Mouse (Mus musculus): ENCODE measurements around the gene Clgn. TPM values are rescaled to one million over a fixed set of nuclear protein-coding genes. Genes with fewer than 3 reads are reported as not detected.

Gene Clgn
- polyA plus RNA-seq, 1 experiment from 2014 or later, result 15.9 TPM

DNA sequence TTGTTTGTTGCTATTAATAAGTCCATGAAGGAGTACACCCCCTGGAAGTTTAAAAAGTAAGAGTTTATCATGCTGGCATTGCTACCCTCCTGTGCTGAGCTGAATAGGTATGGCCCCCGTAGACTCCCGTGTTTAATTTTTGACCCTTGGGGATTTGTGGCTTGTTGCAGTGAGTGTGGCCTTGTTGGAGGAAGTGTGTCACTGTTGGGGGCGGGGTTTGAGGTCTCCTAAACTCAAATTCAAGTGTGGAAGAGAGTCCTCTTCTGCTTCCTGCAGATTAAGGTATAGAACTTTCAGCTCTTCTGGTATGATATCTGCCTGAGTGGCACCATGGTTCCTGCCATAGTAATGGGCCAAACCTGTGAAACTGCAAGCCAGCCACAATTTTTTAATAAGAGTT lies 69.9 kb downstream of the Clgn start:
- no peak overlapping the region for H3K9ac ChIP-seq
- H3K27ac ChIP-seq (replicated peaks), result no peak overlapping the region
- WGBS, result 73% methylated on average over 3 of the region's 3 CpGs
- no peak overlapping the region for H3K4me3 ChIP-seq
- no peaks in the 10 kb centered on the region for H3K9me3 ChIP-seq
- no peaks in the 10 kb centered on the region for H3K36me3 ChIP-seq
- H3K4me1 ChIP-seq (replicated peaks), result no peaks in the 10 kb centered on the region
- H3K27me3 ChIP-seq, result no peaks in the 10 kb centered on the region
- no peak overlapping the region for H3K4me2 ChIP-seq
- ATAC-seq (ENCODE audit: low read depth), result no peak

Other genes starting within 250 kb of the Clgn start
- 15.3 and 16.3 TPM in 2 replicates for gene Tbc1d9, start 224.5 kb upstream of the Clgn start, polyA plus RNA-seq (2015; fragmentation: Nextera tagmentation; extraction: Ambion mirVana)
- 6.7 and 6.9 TPM in 2 replicates for gene Gm10645, start 223.7 kb upstream of the Clgn start, polyA plus RNA-seq (2015; fragmentation: Nextera tagmentation; extraction: Ambion mirVana)
- gene Ucp1, start 99.5 kb upstream of the Clgn start, polyA plus RNA-seq (2015; fragmentation: Nextera tagmentation; extraction: Ambion mirVana), result 0.11 and 0.23 TPM in 2 replicates
- gene Elmod2, start 57.4 kb upstream of the Clgn start, polyA plus RNA-seq (2015; fragmentation: Nextera tagmentation; extraction: Ambion mirVana), result 19.6 and 22.2 TPM in 2 replicates
- not detected in 2 replicates for gene Mgat4d, start 41.4 kb upstream of the Clgn start, polyA plus RNA-seq (2015; fragmentation: Nextera tagmentation; extraction: Ambion mirVana)
- gene Scoc, start 68.5 kb downstream of the Clgn start, polyA plus RNA-seq (2015; fragmentation: Nextera tagmentation; extraction: Ambion mirVana), result 214 and 218 TPM in 2 replicates
- 0.04 TPM in 1 of 2 replicates, not detected in the other for gene Olfr370, start 145.9 kb downstream of the Clgn start, polyA plus RNA-seq (2015; fragmentation: Nextera tagmentation; extraction: Ambion mirVana)
- gene Ndufb7, start 176.8 kb downstream of the Clgn start, polyA plus RNA-seq (2015; fragmentation: Nextera tagmentation; extraction: Ambion mirVana), result 354 and 397 TPM in 2 replicates
- gene Tecr, start 218.1 kb downstream of the Clgn start, polyA plus RNA-seq (2015; fragmentation: Nextera tagmentation; extraction: Ambion mirVana), result 1,063 and 1,130 TPM in 2 replicates
- 54.3 and 54.4 TPM in 2 replicates for gene Dnajb1, start 218.3 kb downstream of the Clgn start, polyA plus RNA-seq (2015; fragmentation: Nextera tagmentation; extraction: Ambion mirVana)